12 mouse cellular contexts compared by ENCODE assay signal in the genomic region with DNA sequence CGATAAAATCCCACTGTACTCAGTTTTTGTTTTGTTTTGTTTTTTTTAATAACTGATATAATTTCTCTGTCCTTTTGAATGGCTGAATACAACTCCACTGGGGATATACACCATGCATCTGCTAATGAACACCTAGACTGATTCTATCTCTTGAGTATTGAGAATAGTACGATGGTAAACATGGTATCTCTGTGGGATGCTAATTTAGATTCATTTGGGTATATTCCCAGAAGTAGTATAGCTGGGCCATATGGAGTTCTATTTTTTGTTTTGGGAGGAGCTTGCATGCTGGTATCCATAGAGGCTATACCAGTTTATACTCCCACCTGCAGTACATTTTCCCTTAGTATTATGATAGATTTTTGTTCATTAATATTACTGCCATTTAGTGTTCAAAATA.
"Had no signal": no experiment of that assay in that cellular context is flagged by ENCODE, and none has a peak within 500 bp of the region (broad histone marks: within the 10 kb centered on the region; RNA-seq: fewer than 3 reads in every experiment).

No protein-coding gene starts in this region.

- H3K27ac ChIP-seq: kidney, postnatal 0 days; layer of hippocampus, adult 2 months; liver, embryonic 13.5 days had no signal

- DNase-seq: kidney, postnatal 25 days; layer of hippocampus, adult 9-11 months; liver, embryonic 13.5 days; lung, adult 2 months; lung, postnatal 14 days; lung, postnatal 4 days; midbrain, embryonic 14.5 days; thymus, adult 18-20 months; thymus, postnatal 36 days had no signal

- H3K27me3 ChIP-seq: liver, embryonic 13.5 days had no signal

- H3K9ac ChIP-seq: liver, embryonic 13.5 days had no signal

- H3K4me2 ChIP-seq: liver, embryonic 13.5 days; midbrain, embryonic 11.5 days had no signal

- H3K4me3 ChIP-seq: layer of hippocampus, adult 2 months; liver, embryonic 13.5 days had no signal

- H3K36me3 ChIP-seq: liver, embryonic 13.5 days had no signal

- H3K9me3 ChIP-seq: liver, embryonic 13.5 days had no signal

- H3K4me1 ChIP-seq: liver, embryonic 13.5 days had no signal
